Mouse (Mus musculus): ENCODE results near the gene Ppp1r1c. TPM values are rescaled to one million over a fixed set of nuclear protein-coding genes. Genes with fewer than 3 reads are reported as not detected.
"Not testable (repeated sequence)": the region's sequence is repeated elsewhere in the genome, so short reads cannot be mapped to it uniquely, and the experiment has no call there.

Gene Ppp1r1c
- polyA plus RNA-seq, 1 experiment = 0.46 TPM

DNA sequence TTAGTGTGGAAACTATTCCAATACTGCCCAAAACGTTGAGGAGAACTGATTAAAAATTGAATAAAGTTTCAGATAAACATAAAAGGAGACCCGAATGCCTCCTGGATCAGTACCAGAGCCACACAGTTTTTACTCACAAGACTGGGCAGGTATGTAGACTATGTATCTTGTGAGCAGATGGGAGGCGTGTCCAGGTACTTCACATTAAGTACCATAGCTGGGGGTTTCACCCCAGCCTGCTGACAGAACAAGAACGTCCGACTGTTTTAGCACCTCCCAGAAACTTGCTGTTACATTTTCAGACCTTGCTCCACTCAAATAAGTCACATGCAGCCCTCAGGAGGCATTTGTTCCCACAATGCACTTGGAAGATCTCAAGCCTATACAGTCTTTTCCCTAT is 131.9 kb downstream of the Ppp1r1c start:
- DNase-seq (ENCODE audit: extremely low spot score in 1 of 2, low spot score in 1 of 2) = no peak

DNA sequence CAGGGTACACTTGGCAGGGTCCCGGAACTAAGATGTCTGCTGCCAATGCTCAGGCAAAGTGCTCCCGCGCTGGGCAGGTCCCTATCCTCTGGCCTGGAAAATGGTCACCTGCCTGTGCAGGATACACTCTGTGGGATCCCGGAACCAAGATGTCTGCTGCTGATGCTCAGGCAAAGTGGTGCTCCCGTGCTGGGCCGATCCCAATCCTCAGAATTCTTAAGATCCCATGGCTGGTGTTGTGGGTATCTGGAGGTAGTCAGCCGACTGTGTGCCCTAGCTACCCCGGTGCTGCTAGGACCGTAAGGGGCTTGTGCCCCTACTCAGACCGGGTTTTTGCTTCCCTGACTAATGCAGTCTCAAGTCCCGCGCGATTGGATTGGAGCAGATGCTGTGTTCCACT is 139.8 kb downstream of the Ppp1r1c start:
- not testable (repeated sequence) for DNase-seq (ENCODE audit: extremely low spot score in 1 of 2, low spot score in 1 of 2)

DNA sequence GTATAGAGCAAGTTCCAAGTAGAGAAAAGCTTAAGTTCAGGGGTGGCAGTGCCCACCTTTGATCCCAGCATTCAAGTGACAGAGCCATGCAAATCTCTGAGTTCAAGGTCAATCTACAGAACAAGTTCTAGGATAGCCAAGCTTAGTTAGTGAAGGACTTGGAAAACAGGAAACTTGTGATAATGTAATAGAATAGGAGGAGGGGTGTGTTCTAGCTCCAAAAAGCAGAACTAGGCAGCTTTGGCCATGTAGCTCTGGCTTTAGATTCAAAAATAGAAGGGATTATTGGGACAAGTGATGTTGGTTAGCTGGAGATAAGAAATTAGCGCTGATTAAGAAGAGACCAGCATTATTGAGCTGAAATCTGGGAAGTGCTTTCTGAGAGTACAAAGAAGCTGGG is 149.3 kb downstream of the Ppp1r1c start:
- DNase-seq (ENCODE audit: extremely low spot score in 1 of 2, low spot score in 1 of 2) = no peak

DNA sequence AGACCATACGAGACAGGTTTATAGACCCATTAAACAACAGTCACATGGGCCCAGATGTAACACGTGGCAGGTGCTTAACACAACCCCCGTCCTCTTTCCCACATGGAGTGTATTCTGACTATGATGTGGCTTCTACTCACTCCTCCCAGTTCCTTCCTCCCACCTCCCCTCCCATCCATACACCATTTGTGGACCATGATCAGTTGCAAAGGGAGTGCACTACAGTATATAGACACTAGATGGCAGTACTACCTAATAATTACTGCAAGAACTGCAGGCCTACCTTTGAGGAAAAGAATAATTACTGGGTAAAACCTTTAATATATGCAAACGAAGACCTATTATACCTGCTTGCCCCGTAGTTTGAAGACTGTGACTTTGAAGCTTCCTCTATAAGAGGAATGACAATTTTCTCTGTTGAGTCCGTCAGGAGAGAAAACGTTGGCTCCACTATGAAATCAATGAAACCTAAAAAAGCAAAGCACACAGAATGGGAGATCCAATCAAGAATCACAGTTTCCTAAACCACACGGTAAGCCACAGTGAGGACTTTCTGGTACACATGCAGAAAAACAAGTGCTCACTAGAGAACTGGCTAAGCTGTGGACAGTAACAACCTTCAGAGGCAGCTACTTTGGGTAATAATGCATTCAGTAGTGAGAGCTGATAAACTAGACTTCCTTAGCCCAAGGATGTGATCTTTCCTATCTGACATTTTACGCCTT is 157.9 kb downstream of the Ppp1r1c start:
- peak; percentile 20 to 88 for DNase-seq (ENCODE audit: extremely low spot score in 1 of 2, low spot score in 1 of 2)

Other genes with a start within 250 kb of the Ppp1r1c start
- gene Itprid2, start 72.4 kb upstream of the Ppp1r1c start, polyA plus RNA-seq (2012; rRNA removed) = 18.7 and 19.0 TPM in 2 replicates

Measured in frontal cortex, adult 2 months (tissue).